Mouse (Mus musculus) kidney, postnatal 0 days (tissue): Measurements from ENCODE around the gene Ubr1. TPM values are rescaled to one million over a fixed set of nuclear protein-coding genes. Genes with fewer than 3 reads are reported as not detected.
"Not testable (repeated sequence)": the region's sequence is repeated elsewhere in the genome, so short reads cannot be mapped to it uniquely, and the experiment has no call there.

Experiments used
- ATAC-seq: fragments of 200-750 bp; cut with Nextera tagmentation; replicated peaks from 2 replicates; pipeline ENCODE4 v1.8.0; 2017; ENCODE audit warnings: low read depth, moderate number of reproducible peaks, moderate TSS enrichment, moderate library complexity; ENCODE audit not compliant: low FRiP score
- DNase-seq: peaks from one replicate; pipeline ENCODE4 v3.0.0-alpha.2; 2016; ENCODE audit warnings: low spot score
- H3K27ac ChIP-seq: fragments of 300-500 bp; sonication (generic); 2 replicates; pipeline ENCODE4 v1.5.1; 2014; ENCODE audit warnings: mild to moderate bottlenecking
- H3K27me3 ChIP-seq: fragments of 300-500 bp; sonication (generic); 2 replicates; pipeline ENCODE4 v1.6.1; 2014; ENCODE audit warnings: low read length, mixed read lengths; ENCODE audit not compliant: insufficient read depth
- H3K36me3 ChIP-seq: fragments of 300-500 bp; sonication (generic); 2 replicates; pipeline ENCODE4 v1.6.1; 2014; ENCODE audit warnings: low read length, mixed read lengths; ENCODE audit not compliant: insufficient read depth
- H3K4me1 ChIP-seq: fragments of 300-500 bp; sonication (generic); replicated peaks from 2 replicates; pipeline ENCODE4 v1.6.1; 2014; ENCODE audit warnings: antibody characterized with exemption, low read length, mixed read lengths; ENCODE audit not compliant: insufficient read depth
- H3K4me2 ChIP-seq: fragments of 300-500 bp; sonication (generic); 2 replicates; pipeline ENCODE4 v1.6.1; 2014; ENCODE audit warnings: mild to moderate bottlenecking, low read length, moderate library complexity, mixed read lengths
- H3K4me3 ChIP-seq: fragments of 300-500 bp; sonication (generic); replicated peaks from 2 replicates; pipeline ENCODE4 v1.5.1; 2014; ENCODE audit warnings: low read depth, low read length
- H3K9ac ChIP-seq: fragments of 300-500 bp; sonication (generic); 2 replicates; pipeline ENCODE4 v1.6.1; 2014; ENCODE audit warnings: low read depth, low read length
- H3K9me3 ChIP-seq: fragments of 300-500 bp; sonication (generic); replicated peaks from 2 replicates; pipeline ENCODE4 v1.6.1; 2016; ENCODE audit warnings: low read length, inconsistent platforms, mixed read lengths
- CTCF ChIP-seq: IDR thresholded peaks from 2 replicates; pipeline ENCODE4 v1.5.1; 2016; ENCODE audit warnings: antibody characterized with exemption, low read depth, mild to moderate bottlenecking, moderate library complexity
- WGBS: fragments of 180-500 bp; shearing (Covaris S2); extraction: QIAGEN DNeasy Blood & Tissue Kit; methylation state at CpG from one replicate; pipeline ENCODE4 v1.1.7; 2014; 5-methylcytosine and 5-hydroxymethylcytosine counted together
- polyA plus RNA-seq: library from polyadenylated mRNA; unstranded; fragments of >200 nt; fragmentation: Nextera tagmentation; extraction: Ambion mirVana; gene quantifications from 2 replicates; pipeline ENCODE4 v1.2.1, GENCODE M21; 2015

Ubr1 gene
- polyA plus RNA-seq, 1 experiment from 2014 or later = 16.2 TPM

GRCm38 (mm10) chr2:120977926-120978692 is 7.6 kb upstream of the Ubr1 start:
- peak overlapping the region; percentile 61 for H3K4me3 ChIP-seq
- no peaks in the 10 kb centered on the region for H3K27me3 ChIP-seq
- H3K4me1 ChIP-seq = no peaks in the 10 kb centered on the region
- no peaks in the 10 kb centered on the region for H3K36me3 ChIP-seq
- ATAC-seq (no peak), DNase-seq (no peak)
- peak overlapping the region; percentile 83; the same call in 1 of the 2 replicates for H3K27ac ChIP-seq
- no peaks in the 10 kb centered on the region for H3K9me3 ChIP-seq
- H3K9ac ChIP-seq = peak overlapping the region; percentile 82
- WGBS = 82% methylated on average over 8 of the region's 8 CpGs
- TF ChIP-seq CTCF = no peak
- peak overlapping the region; percentile 95 for H3K4me2 ChIP-seq

GRCm38 (mm10) chr2:120976990-120977925 is 6.7 kb upstream of the Ubr1 start, which contains the start of gene Tmem62:
TSS of gene Tmem62 (plus strand) at chr2:120977017.
- TF ChIP-seq CTCF = peak; percentile 54
- H3K4me3 ChIP-seq = peak within 1 kb of the TSS; percentile 61
- WGBS = 2% methylated on average over 60 of the region's 71 CpGs
- H3K27me3 ChIP-seq = no peaks in the 10 kb centered on the region
- ATAC-seq = peak; percentile 85
- no peaks in the 10 kb centered on the region for H3K9me3 ChIP-seq
- peak; percentile 66 for DNase-seq
- H3K36me3 ChIP-seq = no peaks in the 10 kb centered on the region
- H3K4me1 ChIP-seq = no peaks in the 10 kb centered on the region
- peak within 1 kb of the TSS; percentile 95 for H3K4me2 ChIP-seq
- peak within 1 kb of the TSS; percentile 82 for H3K9ac ChIP-seq
- peak within 1 kb of the TSS; percentile 83 for H3K27ac ChIP-seq

- Histone ChIP-seq H3K9me3 (no peaks in the 10 kb centered on the region), H3K9ac (no peak overlapping the region), H3K4me2 (peak overlapping the region; percentile 95; the same call in 1 of the 2 replicates), H3K4me1 (no peaks in the 10 kb centered on the region), H3K27me3 (no peaks in the 10 kb centered on the region), H3K27ac (no peak overlapping the region), H3K4me3 (no peak overlapping the region), H3K36me3 (no peaks in the 10 kb centered on the region)
- TF ChIP-seq CTCF = peak; percentile 51
- ATAC-seq (no peak), DNase-seq (peak; percentile 39)
- WGBS = 51% methylated on average over 4 of the region's 4 CpGs
Measured at GRCm38 (mm10) chr2:120976308-120976707, 5.8 kb upstream of the Ubr1 start.

- H3K9ac ChIP-seq = no peak overlapping the region
- H3K4me3 ChIP-seq = no peak overlapping the region
- no peaks in the 10 kb centered on the region for H3K27me3 ChIP-seq
- DNase-seq (peak; percentile 7), ATAC-seq (no peak)
- H3K4me2 ChIP-seq = 0 out of 2 replicates have a peak overlapping the region, but pooled peaks have one; percentile 11
- no peak overlapping the region for H3K27ac ChIP-seq
- TF ChIP-seq CTCF = peak; percentile 28; the same call in 1 of the 2 replicates
- peaks cover 4% of the 10 kb centered on the region; the same call in 1 of the 2 replicates for H3K4me1 ChIP-seq
- 20% methylated on average over 5 of the region's 5 CpGs for WGBS
- no peaks in the 10 kb centered on the region for H3K9me3 ChIP-seq
- H3K36me3 ChIP-seq = no peaks in the 10 kb centered on the region
Measured at GRCm38 (mm10) chr2:120972964-120973363, 2.4 kb upstream of the Ubr1 start.

- not testable (repeated sequence) for H3K9ac ChIP-seq, H3K4me1 ChIP-seq, H3K4me2 ChIP-seq, DNase-seq, H3K36me3 ChIP-seq, H3K9me3 ChIP-seq, ATAC-seq, H3K27ac ChIP-seq, H3K4me3 ChIP-seq, H3K27me3 ChIP-seq
- WGBS = 93% methylated on average over 8 of the region's 8 CpGs
Measured at GRCm38 (mm10) chr2:120972257-120972656, 1.7 kb upstream of the Ubr1 start.

GRCm38 (mm10) chr2:120971766-120972165 is 1.3 kb upstream of the Ubr1 start:
- TF ChIP-seq CTCF = no peak
- no peak overlapping the region for H3K9ac ChIP-seq
- no peak overlapping the region for H3K4me2 ChIP-seq
- H3K27me3 ChIP-seq = no peaks in the 10 kb centered on the region
- 90% methylated on average over 4 of the region's 4 CpGs for WGBS
- H3K27ac ChIP-seq = no peak overlapping the region
- H3K9me3 ChIP-seq = no peaks in the 10 kb centered on the region
- no peak for ATAC-seq
- DNase-seq = no peak
- peaks cover 4% of the 10 kb centered on the region; the same call in 1 of the 2 replicates for H3K4me1 ChIP-seq
- H3K36me3 ChIP-seq = no peaks in the 10 kb centered on the region
- H3K4me3 ChIP-seq = no peak overlapping the region
